Mouse (Mus musculus) embryonic facial prominence, embryonic 14.5 days (tissue): ENCODE results near the gene Panx2. TPM values are rescaled to one million over a fixed set of nuclear protein-coding genes. Genes with fewer than 3 reads are reported as not detected.
A peak's percentile ranks its signal among the peaks of the same experiment; 100 is the strongest.

ENCODE experiments used
- ATAC-seq: fragments of 200-750 bp; cut with Nextera tagmentation; 2 replicates; pipeline ENCODE4 v1.8.0; 2017; ENCODE audit warnings: low read depth, moderate number of reproducible peaks, moderate TSS enrichment
- DNase-seq: peaks from one replicate; pipeline ENCODE4 v3.0.0-alpha.2; 2015; ENCODE audit warnings: low spot score
- H3K27ac ChIP-seq: fragments of 300-500 bp; sonication (generic); replicated peaks from 2 replicates; pipeline ENCODE4 v1.5.1; 2014; ENCODE audit warnings: low read depth, mild to moderate bottlenecking, low read length, moderate library complexity
- H3K27me3 ChIP-seq: fragments of 300-500 bp; sonication (generic); replicated peaks from 2 replicates; pipeline ENCODE4 v1.6.1; 2014; ENCODE audit warnings: low read length; ENCODE audit not compliant: control insufficient read depth, insufficient read depth
- H3K36me3 ChIP-seq: fragments of 300-500 bp; sonication (generic); 2 replicates; pipeline ENCODE4 v1.6.1; 2014; ENCODE audit warnings: low read length, mixed read lengths; ENCODE audit not compliant: control insufficient read depth, insufficient read depth
- H3K4me1 ChIP-seq: fragments of 300-500 bp; sonication (generic); 2 replicates; pipeline ENCODE4 v1.6.1; 2014; ENCODE audit warnings: antibody characterized with exemption, low read length; ENCODE audit not compliant: control insufficient read depth, insufficient read depth
- H3K4me2 ChIP-seq: fragments of 300-500 bp; sonication (generic); 2 replicates; pipeline ENCODE4 v1.6.1; 2014; ENCODE audit warnings: low read depth, mild to moderate bottlenecking, low read length, moderate library complexity, mixed read lengths
- H3K4me3 ChIP-seq: fragments of 300-500 bp; sonication (generic); 2 replicates; pipeline ENCODE4 v1.5.1; 2014; ENCODE audit warnings: low read depth, mild to moderate bottlenecking, low read length
- H3K9ac ChIP-seq: fragments of 300-500 bp; sonication (generic); 2 replicates; pipeline ENCODE4 v1.6.1; 2014; ENCODE audit warnings: low read depth, mild to moderate bottlenecking, low read length, moderate library complexity, mixed read lengths
- H3K9me3 ChIP-seq: fragments of 300-500 bp; sonication (generic); 2 replicates; pipeline ENCODE4 v1.6.1; 2016; ENCODE audit warnings: low read length; ENCODE audit not compliant: control insufficient read depth
- WGBS: fragments of 180-500 bp; shearing (Covaris S2); extraction: QIAGEN DNeasy Blood & Tissue Kit; methylation state at CpG from one replicate; pipeline ENCODE4 v1.1.7; 2014; 5-methylcytosine and 5-hydroxymethylcytosine counted together
- polyA plus RNA-seq: library from polyadenylated mRNA; unstranded; fragments of >200 nt; fragmentation: Nextera tagmentation; extraction: Ambion mirVana; gene quantifications from 2 replicates; pipeline ENCODE4 v1.2.1, GENCODE M21; 2014

Gene Panx2
- polyA plus RNA-seq, 1 experiment from 2014 or later, result 0.42 TPM

DNA sequence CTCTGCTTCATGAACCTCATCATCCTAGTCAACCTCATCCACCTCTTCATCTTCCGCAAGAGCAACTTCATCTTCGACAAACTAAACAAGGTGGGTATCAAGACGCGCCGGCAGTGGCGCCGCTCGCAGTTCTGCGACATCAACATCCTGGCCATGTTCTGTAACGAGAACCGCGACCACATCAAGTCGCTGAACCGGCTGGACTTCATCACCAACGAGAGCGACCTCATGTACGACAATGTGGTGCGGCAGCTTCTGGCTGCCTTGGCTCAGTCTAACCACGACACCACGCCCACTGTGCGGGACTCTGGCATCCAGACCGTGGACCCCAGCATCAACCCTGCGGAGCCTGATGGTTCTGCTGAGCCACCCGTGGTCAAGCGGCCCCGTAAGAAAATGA is 8.7 kb downstream of the Panx2 start:
- Histone ChIP-seq H3K27me3 (peaks cover 38% of the 10 kb centered on the region), H3K36me3 (no peaks in the 10 kb centered on the region), H3K4me2 (no peak overlapping the region; the same call in 1 of the 2 replicates), H3K9ac (no peak overlapping the region), H3K4me3 (peak overlapping the region; percentile 10; the same call in 1 of the 2 replicates), H3K9me3 (no peaks in the 10 kb centered on the region), H3K27ac (no peak overlapping the region), H3K4me1 (no peaks in the 10 kb centered on the region)
- WGBS, result 39% methylated on average over 26 of the region's 26 CpGs
- DNase-seq, result no peak
- ATAC-seq, result no peak

DNA sequence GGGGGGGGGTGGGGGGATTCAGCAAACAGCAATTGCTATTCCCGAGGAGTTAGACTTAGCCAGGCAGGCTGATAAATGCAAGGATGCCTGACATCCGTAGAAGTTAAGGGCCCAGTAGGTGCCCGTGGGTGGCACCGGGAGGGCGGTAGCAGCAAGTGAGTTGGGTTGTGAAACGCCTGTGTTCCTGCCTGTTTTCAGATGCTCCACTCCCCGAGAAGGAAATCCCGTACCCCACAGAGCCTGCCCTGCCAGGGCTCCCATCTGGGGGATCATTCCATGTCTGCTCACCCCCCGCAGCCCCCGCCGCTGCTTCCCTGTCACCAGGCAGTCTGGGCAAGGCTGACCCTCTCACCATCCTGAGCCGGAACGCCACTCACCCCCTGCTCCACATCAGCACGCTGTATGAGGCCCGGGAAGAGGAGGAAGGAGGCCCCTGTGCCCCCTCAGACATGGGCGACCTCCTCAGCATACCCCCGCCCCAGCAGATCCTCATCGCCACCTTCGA is 9.9 kb downstream of the Panx2 start:
- peaks cover 38% of the 10 kb centered on the region for H3K27me3 ChIP-seq
- no peak for ATAC-seq

DNA sequence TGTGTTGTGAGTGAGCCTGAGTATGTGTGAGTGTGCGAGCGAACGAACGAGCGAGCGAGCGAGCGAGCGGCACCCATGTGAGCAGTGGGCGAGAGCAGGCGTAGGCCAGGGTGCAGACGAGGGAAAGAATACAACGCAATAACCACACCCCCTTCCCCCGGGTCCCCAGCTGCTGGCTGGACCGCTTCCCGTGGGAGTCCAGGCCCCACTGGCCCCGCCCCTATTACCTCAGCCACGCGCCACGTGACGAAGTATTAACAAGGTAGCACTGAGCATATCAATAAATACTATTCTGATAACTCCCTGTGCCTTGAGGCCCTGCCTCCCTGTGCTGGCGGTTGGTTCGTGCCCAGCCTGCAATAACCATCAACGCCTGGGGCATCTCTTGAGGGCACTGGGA is 11.1 kb downstream of the Panx2 start:
- peaks cover 12% of the 10 kb centered on the region for H3K4me1 ChIP-seq
- H3K9ac ChIP-seq, result no peak overlapping the region

More for the DNA sequence above, 9.9 kb downstream of the Panx2 start:
- Histone ChIP-seq H3K4me1 (peaks cover under 1% of the 10 kb centered on the region; the same call in 1 of the 2 replicates), H3K27ac (no peak overlapping the region), H3K36me3 (no peaks in the 10 kb centered on the region), H3K4me2 (no peak overlapping the region), H3K4me3 (no peak overlapping the region), H3K9ac (no peak overlapping the region), H3K9me3 (no peaks in the 10 kb centered on the region)
- WGBS, result 72% methylated on average over 18 of the region's 19 CpGs
- no peak for DNase-seq

DNA sequence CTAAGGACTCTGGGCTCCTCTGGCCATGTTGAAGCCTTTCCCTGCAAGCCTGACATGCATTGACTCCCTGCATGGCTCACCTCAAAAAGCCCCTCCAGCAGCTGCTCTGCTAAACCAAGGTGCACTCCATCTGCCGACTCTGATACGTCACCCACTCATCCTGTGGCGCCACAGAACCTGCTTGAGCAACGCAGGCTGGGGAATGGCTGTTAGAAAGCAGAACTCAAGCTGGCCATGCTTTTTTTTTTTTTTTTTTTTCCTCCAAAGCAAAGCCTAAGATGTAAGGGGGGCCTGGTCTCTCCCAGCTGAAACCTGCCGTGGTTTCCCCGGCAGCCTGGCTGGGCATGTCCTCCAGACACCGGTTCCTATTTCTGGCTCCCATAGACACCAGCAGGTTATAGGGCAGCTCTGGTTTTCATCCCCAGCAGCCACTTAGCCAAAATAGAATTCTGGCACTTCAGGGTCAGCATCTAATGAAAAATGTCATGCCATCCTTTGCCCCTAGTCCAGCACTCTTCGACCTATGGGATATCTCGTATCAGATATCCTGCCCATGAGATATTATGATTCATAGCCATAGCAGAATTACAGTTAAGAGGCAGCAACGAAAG is 14.6 kb downstream of the Panx2 start:
- Histone ChIP-seq H3K4me2 (no peak overlapping the region), H3K9ac (no peak overlapping the region), H3K27ac (no peak overlapping the region), H3K27me3 (peaks cover 4% of the 10 kb centered on the region), H3K4me1 (peaks cover 31% of the 10 kb centered on the region), H3K36me3 (no peaks in the 10 kb centered on the region), H3K4me3 (no peak overlapping the region), H3K9me3 (no peaks in the 10 kb centered on the region)
- DNase-seq, result no peak
- ATAC-seq, result no peak
- 72% methylated on average over 10 of the region's 10 CpGs for WGBS

More for the DNA sequence above, 11.1 kb downstream of the Panx2 start:
- ATAC-seq, result no peak
- Histone ChIP-seq H3K27ac (no peak overlapping the region), H3K36me3 (no peaks in the 10 kb centered on the region), H3K27me3 (peaks cover 35% of the 10 kb centered on the region), H3K4me3 (no peak overlapping the region), H3K9me3 (no peaks in the 10 kb centered on the region), H3K4me2 (no peak overlapping the region)
- no peak for DNase-seq
- 77% methylated on average over 24 of the region's 24 CpGs for WGBS

DNA sequence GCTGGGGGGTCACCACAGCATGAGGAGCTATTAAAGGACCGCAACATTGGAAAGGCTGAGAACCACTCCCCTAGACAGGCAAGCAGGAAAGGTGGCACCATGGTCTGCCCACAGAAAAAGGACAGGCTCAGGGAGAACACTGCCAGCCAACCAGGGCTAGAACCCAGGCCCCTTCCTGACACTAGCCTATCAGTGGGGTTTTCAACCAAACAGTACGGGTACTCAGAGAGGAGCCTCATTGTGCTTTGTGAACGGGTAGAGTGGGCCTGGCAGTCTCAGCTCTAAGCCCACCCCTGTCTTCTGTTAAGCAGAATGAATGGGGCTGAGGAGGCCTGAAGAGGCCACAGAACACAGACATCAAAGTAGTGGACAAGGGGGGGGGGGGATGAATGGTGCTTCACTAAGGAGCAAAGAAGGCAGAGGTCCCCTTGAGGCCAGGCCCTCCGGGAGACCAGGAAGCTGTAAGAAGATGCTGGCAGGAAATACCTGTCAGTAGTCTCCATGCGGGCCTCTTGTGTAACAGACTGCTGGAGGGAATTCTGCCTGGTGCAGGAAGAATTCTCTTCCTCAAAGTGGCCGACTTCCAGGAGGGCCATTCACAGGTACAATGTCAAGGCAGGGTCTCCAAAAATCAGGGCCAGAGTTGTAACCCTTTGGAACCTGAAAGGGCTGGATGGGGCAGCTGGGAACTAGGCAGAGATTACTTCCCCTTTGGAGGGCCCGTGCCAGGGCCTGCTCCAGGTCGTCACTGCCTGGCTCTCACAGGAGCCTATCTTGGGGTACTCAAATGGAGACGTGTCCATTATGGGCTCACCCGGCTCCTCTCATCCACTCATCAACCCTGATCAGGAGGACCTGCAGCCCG is 15.3 kb downstream of the Panx2 start, which contains the start of gene Trabd:
Gene Trabd (plus strand): TSS at position 512 of the 865 bp plus-strand sequence.
- Histone ChIP-seq H3K4me2 (peak within 1 kb of the TSS; percentile 84), H3K36me3 (peaks cover 6% of the 10 kb centered on the region; the same call in 1 of the 2 replicates), H3K27me3 (no peaks in the 10 kb centered on the region), H3K9me3 (no peaks in the 10 kb centered on the region), H3K4me3 (peak within 1 kb of the TSS; percentile 57), H3K4me1 (peaks cover 31% of the 10 kb centered on the region), H3K27ac (peak within 1 kb of the TSS; percentile 87), H3K9ac (peak within 1 kb of the TSS; percentile 80)
- ATAC-seq, result no peak
- WGBS, result 15% methylated on average over 11 of the region's 11 CpGs
- DNase-seq, result peak; percentile 44

DNA sequence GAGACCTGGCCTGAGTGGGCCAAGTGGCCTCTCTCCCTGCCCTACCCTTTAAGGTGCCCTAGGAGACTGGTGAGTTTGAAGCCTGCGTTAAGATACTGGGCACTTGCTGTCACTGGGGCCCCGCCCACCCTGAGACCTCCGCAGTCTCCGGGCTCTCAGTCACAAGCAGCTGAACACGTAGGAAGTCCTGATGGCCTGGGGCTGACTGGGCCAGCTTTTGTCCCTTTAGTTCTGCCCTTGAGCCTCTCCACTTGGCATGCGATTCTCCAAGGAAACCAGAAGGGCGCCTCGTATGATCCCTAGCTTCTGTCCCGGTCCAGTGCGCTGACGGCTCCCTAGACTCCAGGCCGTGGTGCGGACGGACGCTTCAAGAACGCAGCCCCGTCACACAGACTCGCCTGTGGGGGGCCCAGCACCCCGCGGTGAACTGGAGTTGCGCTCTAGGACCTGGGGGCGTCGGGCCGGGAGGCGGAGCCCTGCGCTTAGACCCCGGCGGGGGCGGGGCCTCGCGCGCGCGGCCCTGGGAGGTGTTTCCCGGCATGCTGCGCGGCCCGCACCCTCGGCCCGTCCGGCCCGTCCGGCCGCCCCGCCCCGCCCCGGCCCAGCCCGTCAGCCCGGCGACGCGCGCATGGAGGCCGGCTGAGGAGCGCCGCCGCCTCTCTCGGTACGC is 16.1 kb downstream of the Panx2 start:
- ATAC-seq (peak; percentile 94), DNase-seq (peak; percentile 95)
- under 1% methylated on average over 21 of the region's 59 CpGs for WGBS
- H3K9me3 ChIP-seq, result no peaks in the 10 kb centered on the region
- peak overlapping the region; percentile 87 for H3K27ac ChIP-seq
- H3K9ac ChIP-seq, result peak overlapping the region; percentile 80
- peaks cover 31% of the 10 kb centered on the region for H3K4me1 ChIP-seq
- peak overlapping the region; percentile 57 for H3K4me3 ChIP-seq
- H3K4me2 ChIP-seq, result peak overlapping the region; percentile 84
- peaks cover 9% of the 10 kb centered on the region; the same call in 1 of the 2 replicates for H3K36me3 ChIP-seq
- H3K27me3 ChIP-seq, result no peaks in the 10 kb centered on the region

DNA sequence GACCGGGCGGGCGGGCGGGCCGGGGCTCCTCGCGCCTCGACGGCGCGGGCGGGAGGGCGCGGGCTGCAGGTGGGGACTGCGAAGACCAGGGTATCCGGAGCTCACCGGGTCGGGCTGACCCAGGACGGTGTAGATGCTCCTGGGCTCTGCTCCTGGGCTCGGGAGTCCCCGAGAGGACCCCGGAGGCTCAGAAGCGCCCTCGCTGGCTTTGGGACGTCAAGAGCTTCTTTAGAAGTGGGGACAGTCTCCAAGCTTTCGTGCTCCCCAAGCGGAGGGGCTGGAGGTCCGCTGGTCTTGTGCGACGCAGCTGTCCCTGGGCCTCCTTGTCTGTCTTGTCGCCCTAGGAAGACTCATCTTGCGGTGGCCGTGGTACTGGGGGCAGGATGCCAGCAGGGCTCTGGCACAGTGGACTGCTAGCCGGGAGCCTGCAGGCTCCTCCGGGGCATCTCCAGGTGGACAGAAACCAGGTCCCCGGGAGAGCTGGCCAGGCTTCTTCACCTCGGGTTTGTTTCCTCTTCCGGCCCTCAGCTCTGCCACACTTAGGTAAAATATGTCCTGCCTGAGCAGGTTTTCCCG is 16.7 kb downstream of the Panx2 start:
- Histone ChIP-seq H3K27ac (peak overlapping the region; percentile 62), H3K4me1 (peaks cover 31% of the 10 kb centered on the region), H3K4me2 (peak overlapping the region; percentile 84), H3K36me3 (peaks cover 15% of the 10 kb centered on the region; the same call in 1 of the 2 replicates), H3K4me3 (peak overlapping the region; percentile 57), H3K9me3 (no peaks in the 10 kb centered on the region), H3K9ac (peak overlapping the region; percentile 80), H3K27me3 (no peaks in the 10 kb centered on the region)
- DNase-seq (peak; percentile 40), ATAC-seq (no peak; the same call in none of the 2 replicates)
- 0% methylated on average over 14 of the region's 39 CpGs for WGBS
